Mouse (Mus musculus) lung, postnatal 0 days (tissue): ENCODE measurements around the gene Ypel2. TPM values are rescaled to one million over a fixed set of nuclear protein-coding genes. Genes with fewer than 3 reads are reported as not detected.

Experiments used
- ATAC-seq: fragments of 200-750 bp; cut with Nextera tagmentation; 2 replicates; pipeline ENCODE4 v1.8.0; 2017; ENCODE audit warnings: moderate library complexity
- DNase-seq: peaks from one replicate; pipeline ENCODE4 v3.0.0-alpha.2; 2016; ENCODE audit warnings: low spot score
- H3K27ac ChIP-seq: fragments of 300-500 bp; sonication (generic); 2 replicates; pipeline ENCODE4 v1.5.1; 2014; ENCODE audit warnings: antibody characterized with exemption, mild to moderate bottlenecking, low read length, mixed read lengths
- H3K27me3 ChIP-seq: fragments of 300-500 bp; sonication (generic); replicated peaks from 2 replicates; pipeline ENCODE4 v1.6.1; 2014; ENCODE audit warnings: low read length, mixed read lengths; ENCODE audit not compliant: insufficient read depth
- H3K36me3 ChIP-seq: fragments of 300-500 bp; sonication (generic); 2 replicates; pipeline ENCODE4 v1.6.1; 2014; ENCODE audit warnings: low read length, mixed read lengths; ENCODE audit not compliant: insufficient read depth
- H3K4me1 ChIP-seq: fragments of 300-500 bp; sonication (generic); 2 replicates; pipeline ENCODE4 v1.6.1; 2014; ENCODE audit warnings: antibody characterized with exemption, low read depth, low read length, mixed read lengths; ENCODE audit not compliant: insufficient read depth
- H3K4me2 ChIP-seq: fragments of 300-500 bp; sonication (generic); replicated peaks from 2 replicates; pipeline ENCODE4 v1.6.1; 2014; ENCODE audit warnings: low read depth, mild to moderate bottlenecking, low read length, moderate library complexity, mixed read lengths
- H3K4me3 ChIP-seq: fragments of 300-500 bp; sonication (generic); 2 replicates; pipeline ENCODE4 v1.5.1; 2014; ENCODE audit warnings: low read depth, low read length
- H3K9ac ChIP-seq: fragments of 300-500 bp; sonication (generic); replicated peaks from 2 replicates; pipeline ENCODE4 v1.6.1; 2014; ENCODE audit warnings: low read depth, mild to moderate bottlenecking
- H3K9me3 ChIP-seq: fragments of 300-500 bp; sonication (generic); 2 replicates; pipeline ENCODE4 v1.6.1; 2016; ENCODE audit warnings: low read length, mixed read lengths
- CTCF ChIP-seq: IDR thresholded peaks from 2 replicates; pipeline ENCODE4 v1.5.1; 2016; ENCODE audit warnings: antibody characterized with exemption, mild to moderate bottlenecking
- EP300 ChIP-seq: IDR thresholded peaks from 2 replicates; pipeline ENCODE4 v1.6.1; 2016; ENCODE audit warnings: antibody characterized with exemption, mild to moderate bottlenecking, control low read depth
- WGBS: fragments of 180-500 bp; shearing (Covaris S2); extraction: QIAGEN DNeasy Blood & Tissue Kit; methylation state at CpG from one replicate; pipeline ENCODE4 v1.1.7; 2014; 5-methylcytosine and 5-hydroxymethylcytosine counted together
- polyA plus RNA-seq: library from polyadenylated mRNA; unstranded; fragments of >200 nt; fragmentation: Nextera tagmentation; extraction: Ambion mirVana; gene quantifications from 2 replicates; pipeline ENCODE4 v1.2.1, GENCODE M21; 2015

The Ypel2 gene
- polyA plus RNA-seq, 1 experiment from 2014 or later, result 8.5 TPM

DNA sequence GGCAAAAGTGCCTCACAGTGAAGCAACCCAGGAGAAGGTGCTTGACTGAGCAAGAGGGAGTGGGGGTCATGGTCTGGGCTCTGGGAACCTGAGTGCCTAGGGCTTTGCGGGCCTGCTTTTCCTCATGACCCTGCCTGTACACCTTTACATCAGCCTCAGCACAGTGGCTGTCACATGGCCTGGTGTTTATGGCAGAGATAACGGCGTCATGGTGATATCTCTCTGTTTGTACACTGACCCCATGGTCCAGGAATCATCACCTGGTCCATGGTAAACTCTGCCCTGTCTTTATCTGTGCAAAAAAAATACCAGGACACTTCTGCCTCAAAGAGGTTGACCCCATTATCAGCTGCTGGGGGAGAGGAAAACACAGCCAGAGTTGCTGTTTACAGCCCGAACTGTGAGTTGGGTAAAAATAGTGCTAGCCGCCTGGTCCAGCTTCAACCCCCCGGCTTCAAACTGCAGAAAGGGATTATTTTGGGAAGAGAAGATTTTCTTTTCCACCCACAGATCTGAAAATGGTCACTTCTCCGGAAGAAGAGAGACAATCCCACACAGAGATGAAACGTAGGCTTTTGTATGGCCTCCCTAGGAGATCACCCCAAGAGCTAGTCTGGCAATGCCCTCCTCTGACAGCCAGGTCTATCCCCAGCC lies 76.8 kb downstream of the Ypel2 start:
- Histone ChIP-seq H3K4me3 (no peak overlapping the region), H3K4me1 (no peaks in the 10 kb centered on the region), H3K27ac (no peak overlapping the region), H3K9ac (no peak overlapping the region), H3K27me3 (no peaks in the 10 kb centered on the region), H3K36me3 (no peaks in the 10 kb centered on the region), H3K9me3 (no peaks in the 10 kb centered on the region), H3K4me2 (no peak overlapping the region)
- ATAC-seq (no peak), DNase-seq (no peak)
- TF ChIP-seq EP300 (no peak), CTCF (no peak)
- 63% methylated on average over 8 of the region's 8 CpGs for WGBS

DNA sequence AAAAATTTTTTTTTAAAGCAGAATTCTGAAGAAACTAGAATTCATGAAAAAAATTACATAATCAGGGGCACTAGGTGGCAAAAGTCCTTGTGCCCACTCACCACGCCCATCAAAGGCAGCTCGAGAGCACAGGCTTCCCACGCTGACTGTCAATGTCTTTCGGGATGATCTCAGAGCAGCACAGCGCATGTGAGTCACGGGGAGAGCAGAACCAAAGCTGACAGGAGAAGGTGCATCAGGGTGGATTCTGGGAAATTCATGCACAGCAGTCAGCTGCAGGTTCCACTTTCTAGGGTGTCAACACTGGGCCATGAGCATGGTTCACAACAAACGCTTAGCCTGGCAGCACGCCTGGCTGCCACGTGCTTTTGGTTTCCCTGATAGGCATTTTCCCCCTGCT lies 79.2 kb downstream of the Ypel2 start:
- DNase-seq (no peak), ATAC-seq (no peak)
- no peaks in the 10 kb centered on the region for H3K4me1 ChIP-seq
- no peaks in the 10 kb centered on the region for H3K9me3 ChIP-seq
- H3K27me3 ChIP-seq, result no peaks in the 10 kb centered on the region
- no peak overlapping the region for H3K4me2 ChIP-seq
- H3K9ac ChIP-seq, result no peak overlapping the region
- H3K27ac ChIP-seq, result no peak overlapping the region
- no peak for TF ChIP-seq CTCF
- TF ChIP-seq EP300, result no peak
- WGBS, result 62% methylated on average over 9 of the region's 9 CpGs
- no peaks in the 10 kb centered on the region for H3K36me3 ChIP-seq
- no peak overlapping the region for H3K4me3 ChIP-seq

DNA sequence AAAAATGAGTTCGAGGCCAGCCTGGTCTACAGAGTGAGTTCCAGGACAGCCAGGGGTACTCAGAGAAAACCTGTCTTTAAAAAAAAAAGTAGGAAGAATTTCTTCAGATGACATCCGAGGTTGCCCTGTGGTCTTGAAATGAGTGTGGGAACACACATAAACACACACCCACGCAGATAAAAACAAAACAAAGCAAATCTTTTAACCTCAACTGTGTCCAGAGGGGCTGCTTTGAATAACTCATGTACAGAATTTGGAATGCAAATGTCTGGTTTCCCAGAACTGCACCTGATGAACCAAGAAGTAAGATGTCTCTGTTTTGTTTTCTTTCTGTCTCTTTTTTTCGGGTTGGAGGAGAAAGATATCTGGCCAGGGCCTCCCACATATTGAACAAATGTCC lies 83.3 kb downstream of the Ypel2 start:
- no peaks in the 10 kb centered on the region for H3K27me3 ChIP-seq
- TF ChIP-seq CTCF (no peak), EP300 (no peak)
- DNase-seq, result no peak
- 81% methylated on average over 4 of the region's 4 CpGs for WGBS
- no peak for ATAC-seq
- H3K4me3 ChIP-seq, result no peak overlapping the region
- H3K36me3 ChIP-seq, result no peaks in the 10 kb centered on the region
- H3K27ac ChIP-seq, result no peak overlapping the region
- no peaks in the 10 kb centered on the region for H3K9me3 ChIP-seq
- H3K4me1 ChIP-seq, result no peaks in the 10 kb centered on the region
- no peak overlapping the region for H3K4me2 ChIP-seq
- no peak overlapping the region for H3K9ac ChIP-seq

DNA sequence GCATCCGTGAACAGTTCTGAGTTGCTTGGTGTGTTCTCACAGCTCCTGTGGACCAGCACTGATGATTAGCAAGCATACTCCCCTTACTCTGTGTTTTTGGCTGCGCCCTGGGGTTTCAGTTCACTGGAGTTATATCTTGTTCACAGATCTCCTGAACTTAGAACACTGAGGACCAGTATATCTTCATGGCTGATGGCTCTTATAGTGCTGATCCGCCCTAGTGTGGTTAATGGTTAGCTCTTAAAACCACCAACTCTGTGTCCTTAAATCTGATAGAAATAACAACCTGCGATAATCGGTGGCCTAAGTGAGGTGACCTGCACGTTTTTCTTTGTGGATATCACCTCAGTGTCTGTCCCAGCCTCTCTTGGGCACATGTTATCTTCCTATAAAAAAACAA lies 84.5 kb downstream of the Ypel2 start:
- Histone ChIP-seq H3K4me1 (no peaks in the 10 kb centered on the region), H3K4me2 (no peak overlapping the region), H3K27ac (no peak overlapping the region), H3K27me3 (no peaks in the 10 kb centered on the region), H3K4me3 (no peak overlapping the region), H3K9me3 (no peaks in the 10 kb centered on the region), H3K9ac (no peak overlapping the region), H3K36me3 (no peaks in the 10 kb centered on the region)
- TF ChIP-seq EP300 (no peak), CTCF (no peak)
- WGBS, result 62% methylated on average over 6 of the region's 6 CpGs
- ATAC-seq (no peak), DNase-seq (no peak)

- no peak for ATAC-seq
- H3K4me2 ChIP-seq, result no peak overlapping the region
- TF ChIP-seq EP300 (no peak), CTCF (no peak)
- WGBS, result 73% methylated on average over 5 of the region's 5 CpGs
- H3K27me3 ChIP-seq, result no peaks in the 10 kb centered on the region
- DNase-seq, result no peak
- H3K9me3 ChIP-seq, result no peaks in the 10 kb centered on the region
- no peak overlapping the region for H3K9ac ChIP-seq
- no peak overlapping the region for H3K4me3 ChIP-seq
- H3K27ac ChIP-seq, result no peak overlapping the region
- H3K36me3 ChIP-seq, result no peaks in the 10 kb centered on the region
- H3K4me1 ChIP-seq, result no peaks in the 10 kb centered on the region
Measured at GRCm38 (mm10) chr11:86907889-86908590, 85.5 kb downstream of the Ypel2 start.

- H3K4me2 ChIP-seq, result no peak overlapping the region
- WGBS, result 87% methylated on average over 11 of the region's 11 CpGs
- H3K27ac ChIP-seq, result no peak overlapping the region
- ATAC-seq (no peak), DNase-seq (no peak)
- H3K4me3 ChIP-seq, result no peak overlapping the region
- no peaks in the 10 kb centered on the region for H3K36me3 ChIP-seq
- H3K9ac ChIP-seq, result no peak overlapping the region
- no peak for TF ChIP-seq EP300
- no peak for TF ChIP-seq CTCF
- no peaks in the 10 kb centered on the region for H3K9me3 ChIP-seq
- no peaks in the 10 kb centered on the region for H3K27me3 ChIP-seq
- no peaks in the 10 kb centered on the region for H3K4me1 ChIP-seq
Measured at GRCm38 (mm10) chr11:86906767-86907662, 86.5 kb downstream of the Ypel2 start.
